Mouse (Mus musculus) spleen, adult 12 weeks (tissue): Measurements from ENCODE around the gene Drd3.

Experiments
- DNase-seq: peaks from one replicate; pipeline ENCODE4 v3.0.0; 2022; ENCODE audit warnings: low spot score

The Drd3 gene

DNA sequence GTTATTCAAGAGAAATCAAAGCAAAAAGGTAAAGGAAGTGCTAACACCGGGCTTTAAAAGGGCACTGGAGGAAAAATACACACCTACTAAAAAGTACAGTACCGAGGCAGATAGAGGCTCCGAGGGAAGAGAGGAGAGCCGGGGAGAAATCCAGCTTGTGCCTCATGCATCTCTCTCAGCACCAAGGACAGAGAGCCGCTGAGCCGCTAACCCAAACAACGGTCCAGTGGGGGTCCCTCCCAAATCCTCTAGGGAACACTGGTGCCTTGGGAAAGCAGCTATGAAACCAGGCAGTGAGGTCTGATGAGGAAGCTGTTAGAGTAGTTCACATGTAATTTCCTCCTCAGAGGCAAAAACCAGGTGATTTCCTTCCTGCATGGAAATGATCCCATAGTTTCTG is at the start of gene Drd3:
Gene Drd3, plus strand, starts transcription at position 276 of the 400 bp plus-strand sequence.
- DNase-seq = no peak

DNA sequence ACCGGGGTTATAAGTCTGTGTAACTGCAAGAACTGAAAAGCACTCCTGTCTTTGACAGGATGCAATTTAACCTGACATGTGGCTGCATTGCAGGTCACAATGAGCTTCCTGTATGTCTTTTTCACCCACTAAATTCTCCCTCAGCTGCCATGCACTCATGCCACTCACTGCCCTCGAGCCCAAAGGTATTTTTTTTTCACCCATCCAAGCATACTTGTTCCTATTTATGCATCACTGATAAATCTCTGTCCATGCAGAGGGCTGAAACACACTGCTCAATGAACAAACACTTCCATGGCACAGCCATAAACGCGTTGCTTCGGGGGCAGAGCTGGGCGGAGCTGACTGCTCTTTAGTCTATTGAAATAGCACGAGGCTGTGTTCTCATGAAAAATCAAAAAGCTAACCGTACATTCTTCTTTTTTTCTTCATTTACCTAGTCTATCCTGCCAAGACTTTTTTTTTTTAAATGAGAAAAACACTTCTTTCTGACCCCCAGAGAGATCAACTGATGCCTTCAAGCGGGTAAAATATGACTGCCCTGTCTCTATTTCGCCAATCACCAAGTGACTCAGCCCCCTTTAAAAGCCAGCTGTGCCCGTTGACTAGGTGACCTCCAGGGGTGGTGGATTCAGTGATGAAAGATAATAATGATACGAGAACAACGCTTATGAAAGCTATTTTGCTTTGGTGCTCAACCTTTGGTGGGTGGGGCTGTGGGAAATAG is 45.3 kb upstream of the Drd3 start:
- DNase-seq = no peak

DNA sequence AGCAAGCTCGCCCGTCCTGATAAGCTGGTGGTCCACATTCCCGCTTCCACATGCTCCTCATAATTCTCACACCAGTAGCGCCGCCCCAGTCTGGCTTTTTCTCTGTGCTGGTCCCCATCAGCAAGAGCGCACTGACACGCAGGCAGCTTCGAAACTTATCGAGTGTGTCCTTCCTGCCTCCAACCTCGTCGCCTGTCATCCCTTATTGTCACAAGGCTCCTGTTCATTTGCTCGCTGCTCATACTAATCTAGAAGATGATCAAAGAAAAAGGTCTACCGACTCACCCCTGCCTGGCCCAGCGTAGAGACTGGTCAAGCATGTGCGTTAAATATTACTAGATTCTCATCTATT is 44.8 kb upstream of the Drd3 start:
- DNase-seq = no peak

DNA sequence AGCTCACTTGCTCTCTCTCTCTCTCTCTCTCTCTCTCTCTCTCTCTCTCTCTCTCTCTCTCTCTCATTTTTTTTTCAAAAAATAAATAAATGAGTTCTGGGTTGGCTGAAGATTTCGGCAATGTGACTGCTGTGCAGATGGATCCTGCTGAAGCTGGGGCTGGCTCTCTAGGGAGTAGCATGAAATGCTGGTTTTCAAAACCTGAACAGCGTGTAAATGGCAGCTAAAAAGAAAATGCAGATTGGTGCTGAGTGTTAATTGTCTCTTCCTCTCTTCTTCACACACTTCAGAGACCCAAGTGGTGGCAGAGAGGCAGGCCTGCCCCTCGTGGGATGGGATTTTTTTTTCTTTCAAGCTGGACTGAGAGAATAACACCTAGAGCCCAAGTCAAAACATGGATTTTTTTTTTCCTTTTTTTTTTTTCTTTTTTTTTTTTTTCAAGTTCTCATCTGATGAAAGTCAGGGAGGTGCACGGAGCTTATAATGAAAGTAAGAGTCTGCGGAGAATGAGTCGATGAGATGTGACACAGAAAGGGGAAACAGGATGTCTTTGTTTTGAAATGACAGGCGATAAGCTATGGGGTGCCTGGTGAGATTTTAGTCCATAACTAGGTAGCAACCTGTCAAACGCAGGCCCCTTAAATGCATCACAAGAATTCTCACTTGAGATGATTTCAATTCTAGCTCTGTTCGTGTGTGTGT is 44.2 kb upstream of the Drd3 start:
- DNase-seq = no peak

DNA sequence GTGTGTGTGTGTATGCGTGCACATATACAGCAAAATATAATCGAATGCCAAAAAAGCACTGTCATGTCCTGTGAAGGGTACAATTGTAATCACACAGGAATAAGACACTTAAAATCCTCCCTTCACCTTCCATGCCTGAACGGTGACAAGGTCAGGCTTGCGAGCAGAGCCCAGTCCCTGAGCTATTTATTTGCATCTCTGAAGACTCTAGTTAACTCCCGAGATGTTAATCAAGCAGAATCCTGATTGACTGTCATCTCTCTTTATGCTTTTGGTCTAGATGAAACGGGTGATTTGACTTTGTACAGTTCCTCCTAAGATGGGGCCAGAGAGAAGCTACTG is 43.7 kb upstream of the Drd3 start:
- DNase-seq = no peak

DNA sequence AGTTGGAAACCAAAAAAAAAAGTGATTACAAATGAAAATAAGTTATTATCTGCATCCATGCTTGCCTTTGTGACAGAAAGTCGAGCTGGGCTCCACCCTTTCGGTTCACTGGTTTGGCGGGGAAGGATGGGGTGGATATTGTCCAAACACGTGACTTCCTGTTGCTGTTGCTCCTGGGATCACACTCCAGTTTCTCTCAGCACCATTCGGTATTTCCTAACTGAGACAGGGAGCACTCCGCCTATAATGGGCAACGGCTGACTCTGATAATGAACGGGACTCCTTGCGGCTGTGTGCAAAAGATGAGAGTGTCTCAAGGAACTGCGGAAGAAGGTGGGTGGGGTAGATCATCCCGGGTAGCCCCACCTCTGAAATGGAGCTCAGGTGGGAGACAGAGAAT is 43.2 kb upstream of the Drd3 start:
- no peak for DNase-seq

DNA sequence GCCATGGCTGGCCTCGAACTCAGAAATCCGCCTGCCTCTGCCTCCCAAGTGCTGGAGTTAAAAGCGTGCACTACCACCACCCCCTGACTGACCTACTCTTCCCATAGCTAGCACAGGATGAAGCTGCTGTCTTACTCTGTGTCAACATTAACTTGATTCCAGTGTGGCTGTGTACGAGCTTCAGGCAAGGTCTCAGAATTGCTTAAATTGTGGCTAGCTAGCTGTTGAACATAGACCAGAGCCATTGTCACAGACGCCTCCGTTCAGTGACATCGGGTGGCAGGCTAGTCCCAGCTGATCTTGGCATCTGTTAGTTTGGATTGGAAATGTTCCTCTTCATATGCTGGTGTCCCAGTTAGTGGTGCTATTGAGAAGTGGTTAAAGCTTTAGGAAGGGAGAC is 42.5 kb upstream of the Drd3 start:
- DNase-seq = no peak

DNA sequence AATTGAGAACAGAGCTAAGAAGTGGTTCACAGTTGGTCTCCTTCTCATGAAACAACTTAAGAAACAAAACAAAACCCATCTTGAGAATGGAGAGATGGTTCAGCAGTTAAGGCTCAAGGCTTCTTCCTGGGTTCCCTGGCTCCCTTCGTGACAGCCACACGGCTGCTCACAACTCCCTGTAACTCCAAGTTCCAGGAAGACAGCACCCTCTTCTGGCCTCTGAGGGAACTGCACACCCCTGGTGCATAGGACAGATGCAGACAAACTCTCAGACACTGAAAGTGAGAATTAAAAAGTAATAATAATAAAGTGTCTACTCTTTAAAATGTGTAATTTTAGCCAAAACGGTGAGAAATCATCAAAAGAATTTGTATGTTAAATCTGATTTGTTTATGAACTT is 29.4 kb upstream of the Drd3 start:
- DNase-seq = no peak

DNA sequence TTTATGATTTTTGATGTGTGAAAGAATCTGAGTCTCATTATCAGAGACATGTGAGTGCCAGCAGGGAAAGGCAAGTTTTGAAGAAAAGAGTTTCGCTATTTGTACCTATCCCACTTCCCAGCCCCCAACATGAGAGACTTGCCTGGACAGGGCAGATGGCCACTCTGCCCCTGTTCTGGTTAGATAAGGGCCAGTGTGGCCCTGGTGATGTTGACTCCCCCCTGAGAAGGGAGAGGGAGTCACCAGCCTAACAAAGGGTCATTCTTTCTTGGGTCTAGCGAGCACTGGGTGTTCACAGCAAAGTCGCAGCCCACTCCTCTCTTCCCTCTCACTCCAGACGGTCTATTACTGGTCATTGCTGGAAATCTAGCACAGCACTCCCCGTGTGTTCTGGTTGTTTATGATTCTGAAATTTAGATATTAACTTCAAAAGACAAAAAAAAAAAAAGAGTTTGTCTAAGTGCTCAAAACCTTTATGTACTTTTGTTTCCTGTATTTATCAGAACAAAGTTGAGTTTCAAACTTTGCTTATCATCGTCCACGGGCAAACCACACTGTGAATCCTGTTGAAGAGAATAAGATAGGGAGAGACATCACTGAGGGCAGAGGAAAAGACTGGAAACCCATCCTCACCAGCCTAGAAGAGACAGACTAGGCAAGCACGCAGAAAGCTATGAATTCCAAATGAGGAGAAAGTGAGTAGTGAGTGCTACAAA is 24.2 kb upstream of the Drd3 start:
- no peak for DNase-seq

DNA sequence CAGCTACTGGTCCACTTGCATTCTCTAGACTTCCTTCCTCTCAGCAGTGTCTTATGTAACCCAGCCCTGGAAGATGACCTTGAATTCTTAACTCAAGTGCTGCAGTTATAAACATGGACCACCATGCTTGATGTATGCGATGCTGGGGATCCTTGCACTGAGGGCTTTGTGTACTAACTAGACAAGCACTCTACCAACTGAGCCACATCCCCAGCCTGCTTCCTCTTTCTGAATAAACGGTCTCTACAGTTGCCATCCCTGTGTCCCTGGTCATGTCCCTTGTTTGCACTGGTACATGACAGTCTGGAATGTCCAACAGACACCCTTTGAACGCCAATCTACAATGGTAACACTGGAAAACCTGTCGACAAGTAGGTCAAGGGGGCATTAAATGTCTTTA is 23.5 kb upstream of the Drd3 start:
- DNase-seq = no peak

DNA sequence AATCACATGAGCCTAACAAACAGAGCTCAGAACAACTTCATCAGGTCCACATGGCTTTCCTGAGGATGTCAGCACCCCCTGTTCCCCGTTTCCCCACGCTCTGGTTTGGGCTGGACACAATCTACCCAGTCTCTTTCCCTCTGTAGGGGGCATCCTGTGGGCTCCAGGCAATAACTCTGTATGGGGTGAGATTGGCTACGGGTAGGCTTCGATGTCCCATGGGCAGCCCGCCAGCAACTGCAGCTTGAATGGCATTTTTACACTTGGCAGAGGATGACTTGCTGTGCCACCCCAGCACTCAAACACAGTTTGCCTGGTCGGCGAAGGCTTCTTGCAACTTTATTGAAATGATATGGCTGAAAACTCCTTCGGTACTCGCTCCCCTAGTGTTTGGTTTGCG is 21.3 kb upstream of the Drd3 start:
- no peak for DNase-seq

DNA sequence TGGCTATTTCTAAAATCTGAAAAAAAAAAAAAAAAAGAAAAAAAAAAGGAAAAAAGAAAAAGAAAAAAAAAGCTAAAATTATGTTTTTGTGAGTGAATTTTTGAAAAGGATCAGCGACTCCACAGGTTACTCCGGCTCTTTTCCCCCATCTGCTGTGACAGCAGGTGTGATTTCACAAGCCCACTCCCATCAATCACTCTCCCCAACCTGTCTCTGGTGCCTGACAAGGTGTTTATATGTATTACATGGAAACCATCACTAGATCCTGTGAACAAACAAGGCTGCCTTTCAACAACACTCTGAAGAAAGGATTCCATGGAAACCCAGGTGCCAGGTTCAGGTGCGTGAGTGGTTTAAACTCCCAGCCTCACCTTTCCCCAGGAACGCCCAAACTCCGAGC is 20.9 kb upstream of the Drd3 start:
- no peak for DNase-seq

DNA sequence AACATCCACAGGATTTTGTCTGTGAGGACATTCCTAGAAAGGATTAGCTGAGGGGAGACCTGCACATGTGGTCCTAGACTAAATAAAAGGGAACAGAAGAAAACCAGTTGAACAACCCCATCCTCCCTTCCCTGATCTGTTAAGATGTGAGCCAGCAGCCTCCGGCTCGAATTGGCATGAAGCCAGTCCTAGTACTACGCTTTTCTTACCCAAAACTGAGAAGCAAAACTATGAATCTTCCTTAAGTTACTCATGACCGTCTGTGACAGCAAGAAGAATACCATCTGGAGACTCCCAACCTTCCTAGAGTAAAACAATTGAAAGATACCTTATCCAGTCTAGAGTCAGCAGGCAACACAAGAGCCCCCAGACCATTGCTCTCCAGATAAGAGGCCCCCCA is 15.9 kb upstream of the Drd3 start:
- DNase-seq = no peak

DNA sequence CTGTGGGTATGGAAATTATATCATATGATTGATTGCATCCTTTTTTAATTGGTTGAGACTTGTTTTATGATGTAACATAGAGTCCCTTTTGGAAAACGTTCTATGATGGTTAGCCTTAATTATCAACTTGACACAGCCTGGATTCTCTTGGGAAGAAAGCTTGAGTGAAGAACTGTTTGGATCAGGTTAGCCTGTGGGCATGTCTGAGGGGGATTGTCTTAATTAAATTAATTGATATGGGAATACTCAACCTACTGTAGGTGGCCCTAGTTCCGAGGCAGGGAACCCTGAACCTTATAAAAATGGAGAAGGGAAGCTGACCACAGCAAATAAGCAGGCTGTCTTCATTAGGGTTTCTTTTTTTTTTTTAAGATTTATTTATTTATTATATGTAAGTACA is 12.9 kb upstream of the Drd3 start:
- no peak for DNase-seq

DNA sequence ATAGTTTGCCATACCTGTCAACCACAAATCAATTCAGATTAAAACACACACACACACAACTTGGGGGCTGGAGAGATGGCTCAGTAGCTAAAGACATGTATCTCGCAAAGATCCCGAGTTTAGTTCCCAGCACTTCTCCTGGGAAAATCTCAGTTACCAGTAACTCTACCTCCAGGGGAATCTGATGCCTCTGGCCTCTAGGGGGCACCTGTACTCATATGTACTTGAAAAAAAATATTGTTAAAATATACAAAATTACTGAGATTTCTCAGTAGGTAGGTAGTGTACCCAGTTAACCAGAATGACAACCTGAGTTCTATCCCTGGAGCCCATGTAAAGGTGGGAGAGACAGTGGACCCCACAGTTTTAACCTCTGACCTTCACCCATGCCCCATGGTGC is 5.4 kb upstream of the Drd3 start:
- DNase-seq = no peak

DNA sequence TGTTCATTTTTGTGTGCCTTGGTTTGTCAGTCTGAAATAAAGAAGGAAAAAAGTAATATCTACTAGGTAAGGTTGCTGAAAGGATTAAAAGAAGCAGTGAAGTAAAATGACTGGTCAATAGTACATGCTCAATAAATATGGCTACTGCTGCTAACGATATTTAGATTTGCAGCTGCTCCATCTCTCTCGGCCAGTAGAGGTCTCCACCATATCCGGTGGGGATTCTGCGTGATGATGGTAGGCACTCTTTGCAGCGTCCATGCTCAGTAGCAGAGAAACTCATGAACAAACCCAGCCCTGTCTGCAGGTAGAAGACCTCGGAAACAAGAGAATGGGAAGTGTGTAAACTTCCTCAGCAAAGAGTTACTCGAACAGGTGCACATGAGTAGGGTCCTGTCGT is 926 bp upstream of the Drd3 start:
- DNase-seq = no peak

DNA sequence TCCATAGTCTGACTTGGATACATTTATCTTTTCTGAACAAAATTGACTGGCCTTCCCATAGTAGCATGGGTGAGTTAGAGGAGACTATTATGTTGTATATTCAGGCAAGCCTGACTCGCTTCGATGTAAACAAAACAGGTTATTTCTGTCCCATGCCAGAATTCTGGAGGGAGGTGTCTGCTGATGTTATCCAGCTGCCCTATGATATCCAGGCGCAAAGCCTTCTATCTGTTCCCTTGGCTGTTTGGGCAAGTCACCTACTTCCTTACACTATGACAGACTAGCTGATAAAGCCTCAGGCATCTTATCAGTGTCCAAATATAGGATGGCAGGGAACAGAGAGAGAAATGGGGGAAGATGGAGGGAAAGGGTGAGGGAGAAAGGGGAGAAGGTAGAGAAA is 18.5 kb downstream of the Drd3 start:
- no peak for DNase-seq

DNA sequence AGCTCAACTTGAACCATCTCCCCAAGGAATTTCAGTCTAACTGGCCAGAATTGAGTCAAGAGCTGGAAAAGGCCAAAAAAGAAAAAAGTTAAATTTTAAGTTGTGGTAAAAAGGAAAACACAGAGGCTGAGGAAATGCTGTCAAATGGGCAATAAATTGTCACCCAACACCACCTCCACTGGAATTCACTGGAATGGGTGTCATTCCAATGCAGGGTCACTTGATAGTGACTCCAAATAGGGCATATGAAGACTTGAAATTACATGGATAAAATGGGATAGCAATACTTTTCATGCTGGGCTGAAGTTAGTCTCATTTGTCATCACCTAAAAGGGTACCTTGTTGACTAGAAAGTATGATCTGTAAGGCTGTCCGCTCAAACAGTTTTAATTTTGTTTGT is 18.9 kb downstream of the Drd3 start:
- no peak for DNase-seq

DNA sequence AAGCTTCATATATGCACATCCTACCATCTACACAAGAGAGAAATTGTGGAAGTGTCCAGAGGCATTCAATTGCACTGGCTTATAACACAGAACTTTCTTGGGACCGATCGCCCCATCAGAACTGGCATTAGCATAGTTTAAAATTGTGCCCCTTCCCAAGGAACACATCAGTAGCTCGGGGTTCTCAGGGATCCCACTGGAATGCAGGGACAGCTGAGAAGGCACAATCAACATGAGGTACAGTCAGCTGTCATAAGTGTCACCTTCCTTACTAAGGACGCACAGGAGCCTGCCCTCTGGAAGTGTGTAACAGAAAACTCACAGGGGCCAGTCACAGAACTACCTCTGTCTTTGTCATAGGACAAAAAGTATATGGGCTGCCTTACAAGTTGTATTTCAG is 19.7 kb downstream of the Drd3 start:
- DNase-seq = no peak

DNA sequence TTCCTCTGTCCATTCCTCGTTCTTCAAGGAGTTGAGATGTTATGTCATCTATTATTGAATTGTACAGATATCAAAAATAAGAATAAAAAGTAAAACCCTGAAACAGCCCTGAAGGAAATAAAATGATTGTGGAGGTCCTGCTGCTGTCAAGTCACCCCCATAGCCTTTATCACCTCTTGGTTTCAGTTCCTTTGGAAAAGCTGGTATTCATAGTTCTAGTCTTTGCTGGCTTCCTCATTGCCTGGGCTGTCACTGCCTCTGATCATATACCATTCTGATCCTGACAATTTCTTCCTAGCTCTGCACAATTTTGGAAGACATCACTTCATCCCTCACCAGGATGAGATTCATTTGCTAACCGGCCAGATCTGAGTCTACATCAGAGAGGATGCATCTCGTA is 23.1 kb downstream of the Drd3 start:
- DNase-seq = no peak

DNA sequence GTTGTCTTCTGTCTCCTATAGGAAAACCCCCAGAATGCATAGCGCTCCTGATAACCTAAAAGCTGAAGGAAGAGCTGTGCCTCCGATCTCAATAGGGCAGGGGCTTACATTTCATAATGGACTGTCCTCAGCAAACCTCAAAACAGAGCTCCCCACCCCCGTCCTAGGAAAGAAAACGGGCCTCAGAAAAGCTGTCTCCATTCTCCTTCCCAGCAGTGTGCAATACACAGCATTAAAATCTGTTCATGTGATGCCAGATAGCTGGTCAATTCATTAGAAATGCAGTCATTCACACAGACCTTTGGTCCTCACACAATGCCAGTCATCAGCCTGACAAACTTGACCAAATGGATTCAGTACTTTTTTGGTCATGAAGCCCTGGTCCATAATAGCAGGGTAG is 45.7 kb downstream of the Drd3 start:
- no peak for DNase-seq

DNA sequence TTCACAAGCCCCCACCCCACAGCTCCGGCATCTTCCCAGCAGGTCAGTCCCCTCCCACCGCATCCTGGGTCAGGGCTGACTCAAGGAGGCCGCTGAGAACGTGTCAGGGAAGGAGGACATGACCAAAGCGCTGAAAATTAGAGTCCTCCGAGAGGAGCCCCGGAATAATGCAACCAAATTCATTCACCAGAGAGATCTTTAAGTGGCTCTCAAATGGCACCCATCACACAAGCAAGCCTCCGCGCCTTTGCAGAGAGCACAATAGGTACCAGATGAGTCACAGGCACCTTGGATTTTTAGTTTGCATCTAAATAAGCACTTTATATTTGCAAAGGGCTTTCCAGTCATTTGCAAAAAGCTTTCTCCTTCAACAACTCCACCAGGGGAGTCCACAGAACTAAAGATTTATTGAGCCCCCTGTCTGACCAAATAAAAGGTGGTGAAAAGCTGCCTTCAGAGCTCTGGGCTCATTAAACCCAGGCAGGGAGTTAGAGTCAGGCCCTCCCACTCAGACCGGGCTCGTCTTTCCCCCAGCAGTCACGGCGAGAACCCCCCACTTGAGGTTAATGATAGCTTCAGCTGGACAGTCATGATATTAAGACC is 46.4 kb downstream of the Drd3 start:
- DNase-seq = no peak

DNA sequence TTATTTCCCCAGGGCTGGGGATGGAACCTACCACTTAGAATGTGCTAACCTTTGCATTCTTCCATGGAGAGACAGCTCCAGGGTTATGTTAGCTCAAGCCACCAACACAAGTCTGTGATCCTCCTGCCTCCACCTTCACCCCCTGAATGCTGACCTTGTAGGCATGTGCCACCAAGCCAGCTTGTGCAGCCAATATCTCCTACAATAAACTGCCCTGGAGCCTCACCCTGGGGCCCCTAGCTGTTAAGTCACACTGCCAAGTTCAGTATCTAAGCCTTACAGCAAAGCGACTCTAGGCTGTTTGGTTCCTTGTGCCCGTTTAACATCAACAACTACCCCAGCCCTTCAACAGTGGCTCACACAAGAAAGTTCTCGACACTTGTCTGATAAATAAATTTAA is 47.3 kb downstream of the Drd3 start:
- DNase-seq = no peak
